Mouse (Mus musculus): ENCODE results near the gene Sirt2.

GRCm38 (mm10) chr7:28761907-28762306, 4.6 kb upstream of the Sirt2 start:
- TF ChIP-seq CTCF (IDR thresholded peaks at IDR 0.05; ENCODE audit: control insufficient read depth, insufficient read depth, insufficient replicate concordance, low read depth, low read length), result no peak
- no peak for TF ChIP-seq POLR2A (IDR thresholded peaks at IDR 0.05; ENCODE audit: control insufficient read depth, low read depth, low read length)

All from testis, adult 2 months (tissue).